Mouse (Mus musculus): ENCODE data around the gene Atp6v1b1.
A peak's percentile ranks its signal among the peaks of the same experiment; 100 is the strongest.

The Atp6v1b1 gene

DNA sequence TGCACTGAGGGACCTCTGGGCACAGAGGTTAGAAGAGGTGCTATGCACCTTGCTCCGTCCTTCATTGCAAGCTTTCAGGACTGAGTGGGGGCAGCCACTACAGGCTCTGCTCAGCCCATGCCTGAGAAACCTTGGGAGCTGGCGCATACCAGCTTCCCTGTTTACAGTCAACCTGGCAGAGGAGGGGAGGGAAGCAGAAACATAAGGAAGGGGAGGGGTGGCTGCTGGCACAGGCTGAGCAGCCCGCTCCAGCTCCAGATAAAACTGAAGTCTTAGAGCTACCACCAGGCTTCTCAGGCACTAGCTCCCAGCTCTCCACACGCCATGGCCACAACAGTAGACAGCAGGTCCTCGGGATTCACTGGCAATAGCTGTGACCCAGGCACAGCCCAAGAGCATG is at the start of gene Atp6v1b1:
TSS of gene Atp6v1b1 (plus strand) at position 230 of the 400 bp plus-strand sequence.
- no peak for DNase-seq (ENCODE audit: low read depth, low spot score)

- no peak for DNase-seq (ENCODE audit: low read depth, low spot score)
Measured at GRCm38 (mm10) chr6:83693835-83694234, 49.0 kb upstream of the Atp6v1b1 start.

DNA sequence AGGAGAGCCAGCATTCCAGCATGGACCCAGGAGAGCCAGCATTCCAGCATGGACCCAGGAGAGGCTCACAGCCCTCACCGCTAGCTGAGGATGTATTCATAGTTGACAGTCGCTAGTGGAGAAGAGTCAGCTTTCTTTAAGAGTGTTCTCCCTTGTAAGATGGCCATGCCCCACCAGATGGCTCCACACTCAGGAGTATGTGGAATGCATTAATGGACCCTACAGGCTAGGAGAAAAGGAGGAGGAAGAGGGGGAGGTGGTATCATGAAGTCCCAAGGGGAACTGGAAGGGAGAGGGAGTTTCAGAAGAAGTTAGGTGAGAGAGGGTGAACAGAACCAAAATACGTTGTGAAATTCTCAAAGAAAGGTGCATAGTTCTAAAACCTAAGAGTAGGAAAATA is 47.1 kb upstream of the Atp6v1b1 start:
- DNase-seq (ENCODE audit: low read depth, low spot score), result no peak

GRCm38 (mm10) chr6:83696684-83697083 is 46.1 kb upstream of the Atp6v1b1 start:
- no peak for DNase-seq (ENCODE audit: low read depth, low spot score)

GRCm38 (mm10) chr6:83697932-83698331 is 44.9 kb upstream of the Atp6v1b1 start:
- peak; percentile 74 for DNase-seq (ENCODE audit: low read depth, low spot score)

GRCm38 (mm10) chr6:83699971-83700370 is 42.8 kb upstream of the Atp6v1b1 start:
- DNase-seq (ENCODE audit: low read depth, low spot score), result no peak

GRCm38 (mm10) chr6:83701001-83701400 is 41.8 kb upstream of the Atp6v1b1 start:
- DNase-seq (ENCODE audit: low read depth, low spot score), result no peak

GRCm38 (mm10) chr6:83702146-83702999 is 40.4 kb upstream of the Atp6v1b1 start:
- DNase-seq (ENCODE audit: low read depth, low spot score), result no peak

- DNase-seq (ENCODE audit: low read depth, low spot score), result peak; percentile 80
Measured at GRCm38 (mm10) chr6:83703000-83703721, 39.6 kb upstream of the Atp6v1b1 start.

DNA sequence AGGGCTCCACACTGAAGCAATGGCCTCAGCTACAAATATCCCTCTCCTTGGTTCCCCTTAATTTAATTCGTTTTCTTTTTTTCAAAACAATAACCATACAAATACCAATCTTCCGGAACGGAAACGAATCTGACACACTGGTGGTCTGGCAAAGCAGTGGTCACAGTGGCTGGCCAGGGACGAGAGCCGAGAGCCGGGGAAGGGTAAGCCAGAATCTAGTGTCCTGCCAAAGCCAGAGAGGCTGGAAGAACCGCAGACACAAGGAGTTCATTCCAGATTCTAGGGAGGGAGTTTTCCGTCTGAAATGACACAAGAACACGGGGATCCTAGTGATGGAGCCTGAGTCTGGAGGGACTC is 39.1 kb upstream of the Atp6v1b1 start:
- no peak for DNase-seq (ENCODE audit: low read depth, low spot score)

GRCm38 (mm10) chr6:83704294-83704693 is 38.5 kb upstream of the Atp6v1b1 start:
- DNase-seq (ENCODE audit: low read depth, low spot score), result no peak

DNA sequence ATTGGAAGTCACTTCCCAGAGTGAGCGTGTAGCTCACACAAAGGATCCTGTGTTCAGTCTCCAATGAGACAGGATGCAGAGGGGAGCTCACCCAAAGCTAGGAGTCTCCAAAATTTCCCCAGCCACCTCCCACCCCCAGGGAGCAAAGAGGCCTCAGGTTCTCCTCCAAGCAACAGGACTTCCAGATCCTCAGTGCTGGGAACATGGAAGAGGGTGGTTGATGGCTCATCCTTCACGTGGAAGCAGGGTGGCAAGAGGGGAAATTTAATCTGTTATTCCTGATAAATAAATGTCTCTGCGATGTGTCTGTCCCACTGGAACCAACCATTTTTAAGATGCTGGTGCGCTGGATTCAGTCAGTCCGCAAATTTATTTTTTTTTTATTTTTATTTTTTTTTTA is 38.1 kb upstream of the Atp6v1b1 start:
- DNase-seq (ENCODE audit: low read depth, low spot score), result no peak

DNA sequence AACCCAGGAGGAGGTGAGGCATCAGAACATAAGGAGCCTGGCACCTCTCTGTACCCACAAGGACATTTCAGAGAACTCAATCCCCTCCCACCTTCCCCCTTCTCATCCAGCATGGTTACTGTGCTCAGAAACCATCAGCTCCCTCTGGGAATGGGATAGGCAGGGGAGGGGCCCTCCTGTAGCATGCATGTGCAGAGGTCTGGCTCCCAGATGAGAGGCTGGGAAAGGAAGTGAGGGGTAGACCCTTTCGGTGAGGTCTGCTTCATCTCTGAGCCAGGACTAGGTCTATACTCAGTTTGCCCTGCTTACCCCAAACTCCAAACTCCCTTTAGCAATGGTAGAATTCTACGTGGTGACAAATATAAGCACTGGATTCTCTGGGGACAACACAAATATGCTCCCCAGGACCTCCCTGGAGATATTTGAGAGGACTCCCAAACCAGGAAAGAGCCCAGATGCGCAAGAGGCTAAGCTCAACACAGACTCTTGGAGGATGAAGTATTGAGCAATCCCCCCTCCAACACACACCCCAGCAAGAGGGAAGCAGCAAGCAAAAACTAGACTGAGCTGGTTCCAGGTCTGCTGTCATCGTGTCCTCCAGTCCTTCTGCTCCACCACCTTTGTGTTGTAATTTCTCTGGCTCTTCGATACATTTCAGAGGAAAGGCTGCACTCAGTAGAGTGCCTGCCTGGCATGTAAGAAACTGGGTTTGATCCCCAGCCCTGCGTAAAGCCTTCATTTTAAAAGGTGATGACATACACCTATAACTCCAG is 34.9 kb upstream of the Atp6v1b1 start:
- no peak for DNase-seq (ENCODE audit: low read depth, low spot score)

GRCm38 (mm10) chr6:83710361-83711066 is 32.3 kb upstream of the Atp6v1b1 start:
- DNase-seq (ENCODE audit: low read depth, low spot score), result no peak

DNA sequence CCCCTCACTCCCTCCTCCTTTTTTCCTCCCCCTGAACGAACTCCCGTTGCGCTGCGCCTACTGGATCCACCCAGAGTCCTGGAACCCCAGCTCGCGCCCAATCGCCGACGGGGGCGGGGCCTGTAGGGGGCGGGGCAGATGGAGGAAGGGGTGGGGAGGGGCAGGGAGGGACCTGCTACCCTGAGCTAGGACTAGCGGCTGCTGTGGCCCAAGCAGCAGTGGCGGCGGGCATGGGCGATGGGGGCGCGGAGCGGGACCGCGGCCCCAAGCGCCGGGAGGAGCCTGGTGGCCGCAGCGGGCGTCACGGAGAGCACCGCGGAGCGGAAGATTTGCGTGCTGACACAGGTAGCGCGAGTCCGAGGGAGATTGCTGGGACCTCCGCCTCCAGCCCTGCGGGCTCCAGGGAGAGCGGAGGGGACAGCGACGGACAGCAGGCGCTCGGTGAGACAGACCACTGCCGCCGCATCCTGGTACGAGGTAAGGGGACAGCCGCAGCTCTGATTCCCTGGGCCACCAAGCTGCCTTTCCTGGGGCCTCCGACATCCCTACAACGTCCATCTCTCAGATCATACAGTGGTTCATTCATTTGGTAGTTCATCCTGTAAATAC is 31.6 kb upstream of the Atp6v1b1 start, which contains the start of gene Vax2:
TSS of gene Vax2 (plus strand) at position 198 of the 609 bp plus-strand sequence.
- peak; percentile 87 for DNase-seq (ENCODE audit: low read depth, low spot score)

GRCm38 (mm10) chr6:83711725-83712475 is 30.9 kb upstream of the Atp6v1b1 start:
- DNase-seq (ENCODE audit: low read depth, low spot score), result no peak

GRCm38 (mm10) chr6:83713271-83714136 is 29.3 kb upstream of the Atp6v1b1 start:
- no peak for DNase-seq (ENCODE audit: low read depth, low spot score)

DNA sequence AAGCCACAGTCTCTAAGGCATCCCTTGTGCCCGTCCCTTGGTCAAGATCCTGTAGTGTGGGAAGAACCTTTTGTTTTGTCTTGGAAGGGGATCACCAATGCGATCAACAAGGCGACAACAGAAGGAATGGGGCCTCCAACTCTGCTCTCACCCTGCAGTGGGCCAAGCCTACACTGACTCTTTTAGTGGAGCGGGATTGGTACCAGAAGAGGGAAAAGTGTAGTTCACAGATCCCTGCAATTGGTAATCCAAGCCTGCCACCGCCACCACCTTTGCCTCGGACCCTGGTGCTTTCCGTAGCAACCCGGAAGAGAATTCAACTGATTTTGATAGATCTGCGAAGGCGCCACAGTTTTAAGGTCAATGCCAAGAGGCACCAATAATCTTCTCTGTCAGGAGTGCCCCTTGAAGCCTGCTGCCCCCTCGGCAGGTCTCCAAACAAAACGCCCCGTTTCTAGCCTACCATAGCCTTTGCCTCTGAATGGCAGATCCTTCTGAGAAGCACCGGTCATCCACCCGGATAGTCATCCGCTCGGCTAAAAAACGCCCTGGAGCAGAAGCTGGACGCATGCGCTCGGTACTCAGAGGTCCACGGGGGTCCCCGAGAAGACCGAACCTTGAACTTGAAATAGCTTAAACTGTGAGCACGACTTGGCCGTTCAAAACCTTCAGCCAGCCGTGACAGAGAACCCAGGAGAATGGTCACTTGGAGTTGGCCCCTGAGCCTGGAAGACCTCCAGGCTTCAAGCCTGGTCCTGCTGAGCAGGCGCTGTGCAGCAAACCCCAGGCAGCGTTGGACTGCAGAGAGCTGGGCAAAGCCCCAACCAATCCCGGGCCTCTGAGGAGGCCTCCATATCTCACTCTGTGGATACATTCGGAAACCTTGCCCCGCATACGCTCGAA is 28.3 kb upstream of the Atp6v1b1 start:
- DNase-seq (ENCODE audit: low read depth, low spot score), result no peak

Data from retina, adult 2 months (tissue).